Mouse (Mus musculus): Measurements from ENCODE around the gene Pde2a.
"Not testable (repeated sequence)": the region's sequence is repeated elsewhere in the genome, so short reads cannot be mapped to it uniquely, and the experiment has no call there.

Gene Pde2a

GRCm38 (mm10) chr7:101534428-101534827, 112.9 kb downstream of the Pde2a start:
- DNase-seq: no peak

DNA sequence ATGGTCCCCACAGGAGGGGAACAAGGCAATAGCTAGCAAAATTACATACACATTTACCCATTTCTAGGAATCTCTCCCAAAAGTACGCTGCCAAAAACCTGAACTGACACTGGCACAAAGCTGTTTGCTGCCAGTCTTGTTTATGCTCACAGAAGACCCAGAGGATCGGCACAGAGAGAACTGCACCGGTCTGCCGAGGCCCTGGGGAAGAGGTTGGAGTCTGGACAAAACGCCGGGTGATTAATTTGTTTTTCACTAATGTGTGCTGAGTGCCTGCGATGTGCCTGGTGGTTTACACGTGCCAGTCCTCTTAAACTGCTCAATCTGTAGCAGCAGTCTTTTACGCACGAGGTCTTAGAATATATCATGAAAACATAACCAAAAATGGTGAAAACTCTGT, 113.6 kb downstream of the Pde2a start:
- no peak for DNase-seq

DNA sequence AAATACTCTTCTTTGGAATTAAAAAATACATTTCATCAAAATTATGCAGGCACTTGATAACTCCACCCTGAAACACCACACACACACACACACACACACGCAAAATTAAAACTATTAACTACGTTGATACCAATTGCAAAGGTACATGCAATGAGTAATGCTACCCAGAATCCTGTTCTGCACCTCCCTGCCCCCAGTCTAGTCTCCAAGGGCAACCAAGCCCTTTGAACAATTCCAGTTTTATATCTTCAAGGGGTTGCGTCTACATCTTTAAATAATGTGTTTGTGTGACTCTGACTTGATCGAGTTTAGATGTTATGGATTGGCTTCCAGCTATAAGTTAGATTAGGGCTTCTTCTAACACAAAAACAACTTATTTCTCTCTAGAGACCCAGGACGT, 114.0 kb downstream of the Pde2a start:
- DNase-seq: no peak

DNA sequence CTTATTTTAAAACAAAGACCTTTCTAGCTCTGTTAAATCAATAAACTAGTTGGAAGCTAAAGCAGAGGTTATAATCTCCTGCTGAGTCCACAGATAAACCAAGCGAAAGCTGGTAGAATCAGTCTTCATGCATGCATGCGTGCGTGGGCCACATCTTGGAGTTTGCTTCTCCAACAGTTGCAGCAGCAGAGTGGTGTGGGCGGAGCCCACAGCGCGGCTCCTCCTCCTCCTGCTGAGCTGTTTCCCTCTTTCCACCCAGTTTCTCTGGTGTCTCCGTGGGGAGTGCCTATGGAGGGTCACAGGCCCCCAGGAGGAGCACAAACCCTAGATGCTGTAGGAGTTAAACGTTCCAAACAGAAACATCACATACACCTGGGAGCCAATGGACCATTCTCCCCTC, 116.0 kb downstream of the Pde2a start:
- DNase-seq: no peak

GRCm38 (mm10) chr7:101538141-101538933, 116.8 kb downstream of the Pde2a start:
- peak; percentile 28 for DNase-seq

DNA sequence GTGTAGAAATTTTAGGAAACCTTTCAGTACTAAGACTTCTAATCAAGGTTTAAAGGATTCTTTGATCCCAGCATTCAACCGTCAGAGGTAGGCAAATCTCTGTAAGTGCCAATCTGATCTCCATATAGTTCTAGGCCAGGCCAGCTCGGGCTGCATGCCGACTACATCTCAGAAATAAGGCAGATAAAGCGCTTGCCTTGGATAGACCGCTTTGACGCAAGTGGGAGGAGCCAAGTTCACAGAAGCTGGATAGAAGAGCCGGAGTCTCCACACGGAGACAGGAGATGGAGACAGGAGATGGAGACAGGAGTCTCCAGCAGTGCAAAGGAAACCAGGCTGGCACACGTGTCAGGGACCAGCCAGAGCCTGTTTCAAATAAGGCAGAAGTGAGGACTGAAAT, 118.3 kb downstream of the Pde2a start:
- no peak for DNase-seq

DNA sequence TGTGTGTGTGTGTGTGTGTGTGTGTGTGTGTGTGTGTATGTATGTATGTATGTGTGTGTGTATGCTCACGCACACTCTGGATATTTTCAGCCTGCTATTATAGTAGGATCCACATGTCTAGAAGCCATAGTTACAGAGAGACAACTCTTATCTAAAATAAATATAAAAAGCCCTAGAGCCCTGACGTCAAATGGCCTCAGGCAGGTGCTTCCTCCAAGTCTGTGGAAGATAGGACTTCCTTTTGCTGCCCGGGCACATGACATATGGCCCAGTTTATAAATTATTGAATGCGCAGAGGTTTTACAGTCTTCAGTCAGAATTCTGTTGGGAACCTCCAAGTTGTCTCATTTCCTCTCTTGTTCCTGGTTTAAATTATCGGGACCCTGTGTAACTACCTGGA, 119.2 kb downstream of the Pde2a start:
- DNase-seq: no peak

- peak; percentile 70 for DNase-seq
These were observed 119.6 kb downstream of the Pde2a start for GRCm38 (mm10) chr7:101541132-101541531.

DNA sequence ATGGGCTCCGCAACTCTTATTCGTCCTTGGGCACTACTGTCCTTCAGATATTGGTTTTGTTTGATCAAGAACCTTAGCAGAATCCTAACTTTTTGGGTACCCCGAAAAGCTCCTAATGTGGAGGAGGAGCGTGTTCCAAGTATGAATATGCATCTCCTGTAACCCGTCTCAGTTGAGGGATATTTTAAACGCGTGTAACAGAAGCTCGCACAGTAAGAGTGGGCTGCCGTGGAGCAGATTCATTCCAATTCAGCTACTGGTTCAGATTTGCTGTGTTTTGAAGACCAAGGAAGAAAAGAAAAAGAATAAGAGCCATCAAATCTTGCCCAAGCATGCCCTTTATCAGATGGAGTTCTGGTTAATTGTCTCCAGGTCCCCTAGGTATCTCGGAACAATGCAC, 120.2 kb downstream of the Pde2a start:
- DNase-seq: no peak

DNA sequence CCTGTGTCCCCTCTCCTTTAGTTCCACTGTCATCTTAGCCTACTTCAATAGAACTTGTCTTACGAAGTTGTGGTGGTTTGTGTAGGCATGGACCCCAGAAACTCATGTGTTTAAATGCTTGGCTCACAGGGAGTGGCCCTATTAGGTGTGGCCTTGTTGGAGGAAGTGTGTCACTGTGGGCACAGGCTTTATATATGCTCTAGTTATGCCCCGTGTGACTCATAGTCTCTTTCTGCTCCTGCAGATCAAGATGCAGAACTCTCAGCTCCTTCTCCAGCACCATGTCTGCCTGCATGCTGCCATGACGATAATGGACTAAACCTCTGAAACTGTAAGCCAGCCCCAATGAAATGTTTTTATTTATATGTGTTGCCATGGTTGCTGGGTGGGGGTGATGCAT, 126.2 kb downstream of the Pde2a start:
- DNase-seq: no peak

GRCm38 (mm10) chr7:101549266-101549665, 127.8 kb downstream of the Pde2a start:
- DNase-seq: no peak

DNA sequence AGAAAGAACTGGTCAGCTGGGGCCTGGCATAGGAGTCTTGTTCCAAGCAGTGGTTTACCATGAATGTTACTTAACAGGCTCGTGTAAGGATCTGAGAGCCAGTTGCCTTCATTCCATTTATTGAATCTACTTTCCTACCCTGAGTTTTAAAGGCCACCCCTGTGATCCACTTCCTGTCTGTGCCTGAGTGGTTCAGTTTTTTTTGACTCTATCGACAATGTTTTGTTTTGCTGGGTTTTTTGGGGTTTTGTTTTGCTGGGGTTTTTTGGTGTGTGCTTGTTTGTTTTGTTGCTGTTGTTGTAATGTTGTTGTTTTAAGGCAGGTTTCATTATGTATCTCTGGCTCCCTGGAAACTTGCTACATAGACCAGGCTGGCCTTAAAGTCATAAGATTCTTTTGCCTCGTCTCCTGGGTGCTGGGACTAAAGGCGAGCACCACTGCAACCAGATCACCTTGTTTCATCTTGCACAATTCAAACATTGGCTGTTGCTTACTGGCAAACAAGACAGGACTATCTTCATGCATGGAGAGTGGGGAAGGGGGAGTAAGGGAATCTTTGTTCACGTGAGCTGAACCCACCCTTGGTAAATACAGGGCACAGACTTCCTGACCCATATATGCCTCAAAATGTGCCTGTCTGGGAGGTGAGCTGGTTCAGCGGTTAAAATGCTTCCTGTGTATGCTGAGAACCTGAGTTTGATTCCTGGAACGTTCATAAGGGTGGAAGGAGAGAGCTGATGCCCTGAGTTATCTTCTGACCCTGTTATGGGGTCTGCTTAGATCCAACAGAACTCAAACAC, 129.4 kb downstream of the Pde2a start:
- DNase-seq: peak; percentile 33

- DNase-seq: no peak
These were observed 130.0 kb downstream of the Pde2a start for GRCm38 (mm10) chr7:101551530-101551929.

GRCm38 (mm10) chr7:101555473-101555872, 134.0 kb downstream of the Pde2a start:
- not testable (repeated sequence) for DNase-seq

DNA sequence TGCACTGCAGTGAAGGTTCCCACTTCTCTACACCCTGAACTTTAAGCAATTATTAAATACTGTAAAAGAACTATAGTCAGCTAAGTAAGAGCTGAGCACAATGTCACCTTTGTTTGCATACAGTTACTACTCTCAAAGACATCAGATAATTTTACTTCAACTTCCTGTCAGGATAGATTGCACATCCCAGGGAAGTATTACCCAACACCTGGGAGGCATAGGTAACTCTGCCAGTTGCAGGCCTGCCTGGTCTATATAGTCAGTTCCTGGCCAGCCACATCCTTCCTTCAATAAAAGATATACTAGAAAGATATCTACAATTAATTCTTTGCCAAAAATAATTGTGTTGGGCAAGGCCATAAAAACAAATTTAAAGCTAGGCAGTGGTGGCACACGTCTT, 135.9 kb downstream of the Pde2a start:
- DNase-seq: no peak

DNA sequence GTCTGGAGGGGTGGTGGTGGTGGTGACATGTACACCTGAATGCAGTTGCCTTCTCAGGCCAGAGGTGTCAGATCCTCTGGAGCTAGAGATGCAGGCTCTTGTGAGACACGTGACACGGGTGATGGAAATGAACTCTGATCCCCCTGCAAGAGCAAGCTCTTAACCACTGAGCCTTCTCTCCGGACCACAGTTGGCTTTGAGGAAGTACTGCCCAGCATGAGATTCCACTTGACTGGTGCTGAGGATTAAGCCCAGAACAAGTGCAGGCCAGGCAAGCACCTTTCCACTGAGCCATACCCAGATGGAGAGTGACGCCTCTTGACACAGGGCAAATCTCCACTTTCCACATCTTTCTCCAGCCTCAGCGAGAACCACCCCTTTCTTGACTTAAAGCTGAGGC, 137.9 kb downstream of the Pde2a start:
- not testable (repeated sequence) for DNase-seq

All from thymus, postnatal 25 days (tissue).